Mouse (Mus musculus): Measurements from ENCODE around the gene Nr1d1.

DNA sequence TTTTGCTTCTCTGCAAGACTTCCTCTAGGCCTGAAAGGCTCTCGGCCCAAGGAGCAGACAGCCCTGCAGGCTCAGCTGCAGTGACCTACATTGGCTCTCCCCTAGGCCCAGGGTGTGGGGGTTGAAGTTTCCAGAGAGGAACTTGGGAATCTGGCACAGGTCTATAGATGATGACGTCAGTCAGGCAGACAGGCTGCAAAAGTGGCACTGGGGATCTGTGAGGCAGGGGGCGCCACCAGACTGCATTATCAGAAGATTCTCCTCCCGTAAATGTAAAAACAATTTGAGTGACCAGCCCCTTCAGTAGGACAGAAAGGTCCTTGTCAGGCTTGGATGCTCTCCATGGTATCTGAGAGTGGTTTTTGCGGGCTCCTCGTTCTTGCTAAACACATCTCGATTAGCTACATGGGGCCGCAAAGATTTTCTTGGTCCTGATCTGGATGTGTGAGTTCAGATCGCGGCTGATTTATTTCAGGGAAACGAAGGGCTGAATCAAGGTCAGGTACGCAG is 10.7 kb upstream of the Nr1d1 start:
- TF ChIP-seq POLR2A (IDR thresholded peaks at IDR 0.05; ENCODE audit: extremely low read depth, insufficient read depth, low read length) (0 out of 2 replicates have a peak, but pooled peaks have one; percentile 36), CTCF (IDR thresholded peaks at IDR 0.05; ENCODE audit: extremely low read depth, insufficient read depth, low read length) (peak; percentile 45)
